Mouse (Mus musculus): ENCODE data around the gene Aatf.

Gene Aatf

GRCm38 (mm10) chr11:84375951-84376496 lies 137.3 kb downstream of the Aatf start:
- DNase-seq (ENCODE audit: low spot score), result no peak

GRCm38 (mm10) chr11:84373122-84373521 lies 140.2 kb downstream of the Aatf start:
- no peak for DNase-seq (ENCODE audit: low spot score)

Measured in T-cell, adult 2 months (primary cell).